Mouse (Mus musculus): ENCODE results near the gene Tmem156. TPM values are rescaled to one million over a fixed set of nuclear protein-coding genes. Genes with fewer than 3 reads are reported as not detected.

Gene Tmem156
- polyA plus RNA-seq, 1 experiment = not detected

DNA sequence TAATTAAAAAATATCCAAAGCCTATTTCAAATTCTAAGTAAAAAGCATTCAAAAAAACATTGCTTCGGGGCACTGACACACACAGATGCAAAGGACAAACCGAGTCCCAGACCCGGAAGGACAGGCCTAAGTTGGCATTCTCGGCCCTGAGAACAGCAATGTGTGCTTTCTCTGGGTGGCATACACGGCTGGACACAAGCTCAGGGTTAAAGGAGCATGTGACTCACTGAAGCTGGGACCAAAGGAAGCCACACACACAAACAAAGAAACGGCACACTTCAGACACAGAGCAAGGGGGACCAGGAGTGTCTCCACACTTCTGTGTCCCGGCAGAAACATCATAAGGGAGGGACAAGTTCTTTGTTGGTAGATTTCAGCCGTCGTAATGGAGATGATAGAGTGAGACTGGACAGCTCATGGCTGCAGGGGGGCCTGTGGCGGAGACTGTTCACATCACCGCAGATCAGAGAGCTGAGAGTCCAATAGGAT lies 48.5 kb downstream of the Tmem156 start:
- Histone ChIP-seq H3K4me3 (ENCODE audit: insufficient read depth, poor library complexity, severe bottlenecking) (no peak overlapping the region), H3K79me3 (ENCODE audit: low read depth) (no peaks in the 10 kb centered on the region), H3ac (ENCODE audit: control insufficient read depth, insufficient read length, low read depth) (no peak overlapping the region), H3K36me3 (ENCODE audit: control insufficient read depth, insufficient read depth) (no peaks in the 10 kb centered on the region), H3K79me2 (ENCODE audit: control insufficient read depth, insufficient read depth) (no peaks in the 10 kb centered on the region), H3K27me3 (ENCODE audit: control insufficient read depth, insufficient read depth, insufficient read length) (no peaks in the 10 kb centered on the region)
- TF ChIP-seq USF1 (IDR thresholded peaks at IDR 0.05; ENCODE audit: low read depth) (no peak), CEBPB (IDR thresholded peaks at IDR 0.05; ENCODE audit: low read depth) (no peak), MYOD1 (IDR thresholded peaks at IDR 0.05; ENCODE audit: control insufficient read depth, insufficient read length, low read depth) (no peak), MAX (IDR thresholded peaks at IDR 0.05) (no peak), FOSL1 (IDR thresholded peaks at IDR 0.05; ENCODE audit: insufficient read depth, low read length, poor library complexity, severe bottlenecking) (no peak), MYOG (IDR thresholded peaks at IDR 0.05; ENCODE audit: control insufficient read depth, extremely low read depth, insufficient read length) (no peak), CTCF (IDR thresholded peaks at IDR 0.05; ENCODE audit: control insufficient read depth, insufficient read depth, insufficient read length) (no peak)

DNA sequence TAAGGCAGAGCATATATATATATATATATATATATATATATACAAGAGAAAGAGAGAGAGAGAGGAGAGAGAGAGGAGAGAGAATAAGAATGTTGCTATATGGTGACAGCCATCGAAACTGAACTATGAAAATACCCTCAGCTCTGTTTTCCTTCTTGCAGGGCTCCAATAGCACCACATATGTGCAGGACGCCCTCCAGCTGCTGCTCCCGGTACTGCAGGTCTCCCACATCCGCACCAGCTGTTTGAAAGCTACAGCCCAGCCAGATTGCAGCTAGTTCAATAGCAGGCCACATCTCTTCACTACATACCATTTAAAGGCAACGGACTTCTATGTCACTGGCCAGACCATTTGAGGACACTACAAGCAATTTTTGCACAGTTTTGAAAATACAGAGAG lies 51.5 kb downstream of the Tmem156 start:
- no peak overlapping the region for H3ac ChIP-seq (ENCODE audit: control insufficient read depth, insufficient read length, low read depth)
- H3K79me3 ChIP-seq (ENCODE audit: low read depth) = no peaks in the 10 kb centered on the region
- H3K27me3 ChIP-seq (ENCODE audit: control insufficient read depth, insufficient read depth, insufficient read length) = no peaks in the 10 kb centered on the region
- TF ChIP-seq MYOD1 (IDR thresholded peaks at IDR 0.05; ENCODE audit: control insufficient read depth, insufficient read length, low read depth) = no peak
- no peak for TF ChIP-seq CTCF (IDR thresholded peaks at IDR 0.05; ENCODE audit: control insufficient read depth, insufficient read depth, insufficient read length)
- TF ChIP-seq USF1 (IDR thresholded peaks at IDR 0.05; ENCODE audit: low read depth) = no peak
- no peak for TF ChIP-seq MYOG (IDR thresholded peaks at IDR 0.05; ENCODE audit: control insufficient read depth, extremely low read depth, insufficient read length)
- TF ChIP-seq MAX (IDR thresholded peaks at IDR 0.05) = no peak
- no peak for TF ChIP-seq CEBPB (IDR thresholded peaks at IDR 0.05; ENCODE audit: low read depth)
- TF ChIP-seq FOSL1 (IDR thresholded peaks at IDR 0.05; ENCODE audit: insufficient read depth, low read length, poor library complexity, severe bottlenecking) = no peak
- H3K4me3 ChIP-seq (ENCODE audit: insufficient read depth, poor library complexity, severe bottlenecking) = no peak overlapping the region
- H3K36me3 ChIP-seq (ENCODE audit: control insufficient read depth, insufficient read depth) = no peaks in the 10 kb centered on the region
- no peaks in the 10 kb centered on the region for H3K79me2 ChIP-seq (ENCODE audit: control insufficient read depth, insufficient read depth)

DNA sequence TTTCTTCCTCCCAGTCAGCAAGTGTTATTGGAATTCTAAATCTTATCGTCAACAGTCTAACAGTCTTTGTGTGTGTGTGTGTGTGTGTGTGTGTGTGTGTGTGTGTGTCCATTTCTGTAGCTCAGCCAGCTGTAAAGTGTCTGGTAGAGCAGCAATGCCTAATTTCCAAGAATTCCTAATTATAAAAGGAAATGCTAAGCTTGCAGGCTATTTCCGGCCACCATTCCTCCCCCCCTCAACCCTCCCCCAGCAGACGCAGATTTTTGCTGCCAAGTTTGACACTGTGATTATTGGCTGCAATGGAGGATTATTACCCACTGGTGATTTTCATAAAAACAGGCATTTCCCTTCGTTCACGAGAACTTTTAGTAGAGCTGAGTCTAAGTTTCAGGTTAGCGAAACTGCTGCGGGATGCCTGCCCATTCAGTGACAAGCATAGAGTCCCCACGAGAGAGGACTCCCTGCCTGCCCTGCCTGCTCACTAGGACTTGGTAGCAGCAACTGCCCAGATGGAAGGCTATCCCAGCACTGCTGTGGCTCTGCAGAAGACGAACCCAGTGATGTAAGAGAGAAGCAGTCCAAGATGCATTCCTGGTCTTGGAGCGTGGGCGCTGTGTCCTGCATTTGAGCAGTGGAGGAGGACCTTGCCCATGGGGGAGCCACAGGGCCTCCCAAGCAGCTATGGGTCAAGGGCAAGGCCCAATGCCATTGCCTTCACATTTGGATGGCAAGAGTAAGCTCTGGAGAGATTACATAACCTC lies 52.9 kb downstream of the Tmem156 start:
- no peak overlapping the region for H3ac ChIP-seq (ENCODE audit: control insufficient read depth, insufficient read length, low read depth)
- H3K36me3 ChIP-seq (ENCODE audit: control insufficient read depth, insufficient read depth) = no peaks in the 10 kb centered on the region
- no peaks in the 10 kb centered on the region for H3K27me3 ChIP-seq (ENCODE audit: control insufficient read depth, insufficient read depth, insufficient read length)
- no peaks in the 10 kb centered on the region for H3K79me3 ChIP-seq (ENCODE audit: low read depth)
- H3K4me3 ChIP-seq (ENCODE audit: insufficient read depth, poor library complexity, severe bottlenecking) = no peak overlapping the region
- H3K79me2 ChIP-seq (ENCODE audit: control insufficient read depth, insufficient read depth) = no peaks in the 10 kb centered on the region
- TF ChIP-seq MYOD1 (IDR thresholded peaks at IDR 0.05; ENCODE audit: control insufficient read depth, insufficient read length, low read depth) (no peak), USF1 (IDR thresholded peaks at IDR 0.05; ENCODE audit: low read depth) (no peak), MYOG (IDR thresholded peaks at IDR 0.05; ENCODE audit: control insufficient read depth, extremely low read depth, insufficient read length) (no peak), MAX (IDR thresholded peaks at IDR 0.05) (no peak), CEBPB (IDR thresholded peaks at IDR 0.05; ENCODE audit: low read depth) (no peak), CTCF (IDR thresholded peaks at IDR 0.05; ENCODE audit: control insufficient read depth, insufficient read depth, insufficient read length) (no peak), FOSL1 (IDR thresholded peaks at IDR 0.05; ENCODE audit: insufficient read depth, low read length, poor library complexity, severe bottlenecking) (no peak)

DNA sequence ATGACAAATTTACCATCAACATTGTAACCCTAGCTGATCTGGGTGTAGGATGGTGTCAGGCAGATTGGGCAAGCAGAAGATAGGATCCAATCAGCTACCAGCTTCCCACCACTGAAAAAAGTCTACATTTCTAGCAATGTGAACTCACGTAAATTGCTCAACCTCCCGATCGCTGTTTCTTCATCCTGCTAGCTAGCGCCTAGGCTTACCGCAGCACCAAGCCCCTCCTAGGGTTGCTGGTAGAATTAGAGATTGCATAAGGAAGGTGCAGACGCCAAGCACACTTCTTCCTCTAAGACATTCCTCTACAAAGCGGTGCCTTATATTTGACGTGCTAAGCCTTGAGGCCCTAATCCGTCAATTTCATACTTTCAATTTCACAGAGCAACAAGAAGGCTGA lies 53.6 kb downstream of the Tmem156 start:
- Histone ChIP-seq H3K79me2 (ENCODE audit: control insufficient read depth, insufficient read depth) (no peaks in the 10 kb centered on the region), H3K4me3 (ENCODE audit: insufficient read depth, poor library complexity, severe bottlenecking) (no peak overlapping the region), H3ac (ENCODE audit: control insufficient read depth, insufficient read length, low read depth) (no peak overlapping the region), H3K36me3 (ENCODE audit: control insufficient read depth, insufficient read depth) (no peaks in the 10 kb centered on the region), H3K79me3 (ENCODE audit: low read depth) (no peaks in the 10 kb centered on the region), H3K27me3 (ENCODE audit: control insufficient read depth, insufficient read depth, insufficient read length) (no peaks in the 10 kb centered on the region)
- no peak for TF ChIP-seq MYOD1 (IDR thresholded peaks at IDR 0.05; ENCODE audit: control insufficient read depth, insufficient read length, low read depth)
- no peak for TF ChIP-seq FOSL1 (IDR thresholded peaks at IDR 0.05; ENCODE audit: insufficient read depth, low read length, poor library complexity, severe bottlenecking)
- TF ChIP-seq CTCF (IDR thresholded peaks at IDR 0.05; ENCODE audit: control insufficient read depth, insufficient read depth, insufficient read length) = no peak
- TF ChIP-seq MYOG (IDR thresholded peaks at IDR 0.05; ENCODE audit: control insufficient read depth, extremely low read depth, insufficient read length) = no peak
- TF ChIP-seq CEBPB (IDR thresholded peaks at IDR 0.05; ENCODE audit: low read depth) = no peak
- no peak for TF ChIP-seq USF1 (IDR thresholded peaks at IDR 0.05; ENCODE audit: low read depth)
- no peak for TF ChIP-seq MAX (IDR thresholded peaks at IDR 0.05)

DNA sequence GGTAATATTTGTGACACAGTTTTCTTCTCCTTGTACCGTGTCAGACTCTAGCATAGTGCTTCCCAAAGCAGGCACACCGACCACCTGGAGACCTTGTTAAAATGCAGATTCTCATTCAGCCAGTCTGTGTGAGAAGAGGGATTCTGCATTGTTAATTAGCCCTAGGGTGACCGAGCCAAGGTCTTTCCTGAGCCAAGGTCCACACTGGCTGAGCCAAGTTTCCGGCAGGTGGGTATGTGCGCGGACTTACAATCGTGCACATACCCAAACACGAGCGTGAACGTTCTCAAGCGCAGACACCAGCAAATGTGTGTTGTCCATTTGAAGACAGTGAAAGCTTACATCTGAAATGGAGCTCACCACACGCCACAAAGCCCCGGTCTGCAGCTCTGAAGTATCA lies 55.3 kb downstream of the Tmem156 start:
- no peaks in the 10 kb centered on the region for H3K36me3 ChIP-seq (ENCODE audit: control insufficient read depth, insufficient read depth)
- H3K79me3 ChIP-seq (ENCODE audit: low read depth) = no peaks in the 10 kb centered on the region
- no peak overlapping the region for H3K4me3 ChIP-seq (ENCODE audit: insufficient read depth, poor library complexity, severe bottlenecking)
- H3K27me3 ChIP-seq (ENCODE audit: control insufficient read depth, insufficient read depth, insufficient read length) = no peaks in the 10 kb centered on the region
- TF ChIP-seq CEBPB (IDR thresholded peaks at IDR 0.05; ENCODE audit: low read depth) (no peak), USF1 (IDR thresholded peaks at IDR 0.05; ENCODE audit: low read depth) (no peak), FOSL1 (IDR thresholded peaks at IDR 0.05; ENCODE audit: insufficient read depth, low read length, poor library complexity, severe bottlenecking) (no peak), MAX (IDR thresholded peaks at IDR 0.05) (no peak), MYOD1 (IDR thresholded peaks at IDR 0.05; ENCODE audit: control insufficient read depth, insufficient read length, low read depth) (no peak), MYOG (IDR thresholded peaks at IDR 0.05; ENCODE audit: control insufficient read depth, extremely low read depth, insufficient read length) (no peak), CTCF (IDR thresholded peaks at IDR 0.05; ENCODE audit: control insufficient read depth, insufficient read depth, insufficient read length) (no peak)
- no peaks in the 10 kb centered on the region for H3K79me2 ChIP-seq (ENCODE audit: control insufficient read depth, insufficient read depth)
- H3ac ChIP-seq (ENCODE audit: control insufficient read depth, insufficient read length, low read depth) = no peak overlapping the region
